Mouse (Mus musculus) megakaryocyte, embryonic 14.5 days (primary cell): ENCODE data around the gene Plau. TPM values are rescaled to one million over a fixed set of nuclear protein-coding genes. Genes with fewer than 3 reads are reported as not detected.

Experiments used
- H3K27me3 ChIP-seq: replicated peaks from 2 replicates; pipeline ENCODE3; 2012; ENCODE audit warnings: inconsistent platforms
- H3K36me3 ChIP-seq: replicated peaks from 2 replicates; pipeline ENCODE3; 2012; ENCODE audit warnings: low read length, inconsistent platforms, mixed read lengths
- H3K4me1 ChIP-seq: 2 replicates; pipeline ENCODE4 v1.6.1; 2012; ENCODE audit warnings: inconsistent platforms
- H3K4me3 ChIP-seq: replicated peaks from 2 replicates; pipeline ENCODE3; 2012; ENCODE audit warnings: moderate library complexity, mild to moderate bottlenecking, inconsistent platforms
- H3K9me3 ChIP-seq: 2 replicates; pipeline ENCODE4 v1.6.1; 2012; ENCODE audit warnings: inconsistent platforms
- FLI1 ChIP-seq: IDR thresholded peaks from 2 replicates; pipeline ENCODE4 v1.6.1; 2012; ENCODE audit warnings: low read length, inconsistent platforms, mixed read lengths
- GATA1 ChIP-seq: IDR thresholded peaks from 3 replicates; pipeline ENCODE4 v1.6.1; 2012; ENCODE audit warnings: mixed read lengths, low read length, inconsistent platforms, borderline replicate concordance
- polyA plus RNA-seq: library from polyadenylated mRNA; stranded (reverse); fragments of >175 nt; gene quantifications from 2 replicates; pipeline ENCODE4 v1.2.3, GENCODE M21; 2012; ENCODE audit warnings: low replicate concordance; ENCODE audit not compliant: insufficient read depth

Plau gene
- polyA plus RNA-seq, 1 experiment, result 0.35 TPM

GRCm38 (mm10) chr14:20844126-20844525, 7.7 kb downstream of the Plau start:
- no peak for TF ChIP-seq FLI1
- Histone ChIP-seq H3K4me1 (peaks cover 27% of the 10 kb centered on the region), H3K4me3 (no peak overlapping the region), H3K27me3 (peaks cover 24% of the 10 kb centered on the region), H3K36me3 (peaks cover 14% of the 10 kb centered on the region), H3K9me3 (no peaks in the 10 kb centered on the region)

GRCm38 (mm10) chr14:20844671-20845576, 8.5 kb downstream of the Plau start:
- H3K9me3 ChIP-seq, result no peaks in the 10 kb centered on the region
- peak overlapping the region; percentile 84 for H3K4me3 ChIP-seq
- peaks cover 27% of the 10 kb centered on the region for H3K4me1 ChIP-seq
- TF ChIP-seq GATA1 (no peak), FLI1 (no peak)
- peaks cover 8% of the 10 kb centered on the region for H3K36me3 ChIP-seq
- H3K27me3 ChIP-seq, result peaks cover 17% of the 10 kb centered on the region

- no peak for TF ChIP-seq FLI1
- no peak for TF ChIP-seq GATA1
- Histone ChIP-seq H3K36me3 (peaks cover 3% of the 10 kb centered on the region), H3K4me1 (peaks cover 29% of the 10 kb centered on the region), H3K4me3 (peak overlapping the region; percentile 84), H3K9me3 (no peaks in the 10 kb centered on the region), H3K27me3 (peaks cover 16% of the 10 kb centered on the region)
Measured at GRCm38 (mm10) chr14:20845577-20846088, 9.2 kb downstream of the Plau start.

GRCm38 (mm10) chr14:20846214-20846613, 9.8 kb downstream of the Plau start:
- H3K4me3 ChIP-seq, result peak overlapping the region; percentile 84
- H3K9me3 ChIP-seq, result no peaks in the 10 kb centered on the region
- peaks cover 29% of the 10 kb centered on the region for H3K4me1 ChIP-seq
- H3K36me3 ChIP-seq, result peaks cover 3% of the 10 kb centered on the region
- TF ChIP-seq FLI1, result no peak
- TF ChIP-seq GATA1, result no peak
- H3K27me3 ChIP-seq, result peaks cover 18% of the 10 kb centered on the region

GRCm38 (mm10) chr14:20847637-20848129, 11.2 kb downstream of the Plau start:
- Histone ChIP-seq H3K36me3 (no peaks in the 10 kb centered on the region), H3K27me3 (peaks cover 22% of the 10 kb centered on the region), H3K4me3 (no peak overlapping the region), H3K4me1 (peaks cover 29% of the 10 kb centered on the region), H3K9me3 (no peaks in the 10 kb centered on the region)
- no peak for TF ChIP-seq FLI1

- Histone ChIP-seq H3K27me3 (peaks cover 25% of the 10 kb centered on the region), H3K4me1 (peaks cover 29% of the 10 kb centered on the region), H3K4me3 (no peak overlapping the region), H3K9me3 (no peaks in the 10 kb centered on the region), H3K36me3 (no peaks in the 10 kb centered on the region)
- no peak for TF ChIP-seq GATA1
- no peak for TF ChIP-seq FLI1
Measured at GRCm38 (mm10) chr14:20849753-20850152, 13.3 kb downstream of the Plau start.

GRCm38 (mm10) chr14:20850498-20850897, 14.0 kb downstream of the Plau start:
- no peak for TF ChIP-seq GATA1
- no peak for TF ChIP-seq FLI1
- no peaks in the 10 kb centered on the region for H3K36me3 ChIP-seq

GRCm38 (mm10) chr14:20851776-20852175, 15.3 kb downstream of the Plau start:
- H3K9me3 ChIP-seq, result no peaks in the 10 kb centered on the region
- H3K4me1 ChIP-seq, result peaks cover 11% of the 10 kb centered on the region
- no peaks in the 10 kb centered on the region for H3K36me3 ChIP-seq
- no peak overlapping the region for H3K4me3 ChIP-seq
- peaks cover 25% of the 10 kb centered on the region for H3K27me3 ChIP-seq
- TF ChIP-seq FLI1 (no peak), GATA1 (no peak)

More at GRCm38 (mm10) chr14:20850498-20850897, 14.0 kb downstream of the Plau start:
- H3K4me1 ChIP-seq, result peaks cover 24% of the 10 kb centered on the region
- peaks cover 25% of the 10 kb centered on the region for H3K27me3 ChIP-seq
- H3K9me3 ChIP-seq, result no peaks in the 10 kb centered on the region
- H3K4me3 ChIP-seq, result no peak overlapping the region

- H3K4me3 ChIP-seq, result no peak overlapping the region
- H3K9me3 ChIP-seq, result peaks cover 5% of the 10 kb centered on the region; the same call in 1 of the 2 replicates
- TF ChIP-seq GATA1, result no peak
- TF ChIP-seq FLI1, result no peak
- peaks cover 12% of the 10 kb centered on the region for H3K4me1 ChIP-seq
- H3K36me3 ChIP-seq, result no peaks in the 10 kb centered on the region
- peaks cover 9% of the 10 kb centered on the region for H3K27me3 ChIP-seq
Measured at GRCm38 (mm10) chr14:20861152-20861551, 24.7 kb downstream of the Plau start.

GRCm38 (mm10) chr14:20861559-20861958, 25.1 kb downstream of the Plau start:
- no peak overlapping the region for H3K4me3 ChIP-seq
- H3K27me3 ChIP-seq, result peaks cover 9% of the 10 kb centered on the region
- H3K36me3 ChIP-seq, result no peaks in the 10 kb centered on the region
- TF ChIP-seq GATA1 (no peak), FLI1 (no peak)
- peaks cover 5% of the 10 kb centered on the region; the same call in 1 of the 2 replicates for H3K9me3 ChIP-seq
- H3K4me1 ChIP-seq, result peaks cover 12% of the 10 kb centered on the region
